Mouse (Mus musculus): ENCODE measurements at regions not wholly inside any gene's neighbourhood (a gene's known extent, or its start where the extent isn't known, plus 50 kb on each side); places are given as distances from the start of the nearest gene placed in this dataset.

GRCm38 (mm10) chr9:82712769-82713733 lies 116.3 kb upstream of the Irak1bp1 start:
- DNase-seq (ENCODE audit: low read depth, low spot score), result no peak

- DNase-seq (ENCODE audit: low read depth, low spot score), result no peak
These were observed 100.7 kb upstream of the Irak1bp1 start for GRCm38 (mm10) chr9:82728652-82729051.

DNA sequence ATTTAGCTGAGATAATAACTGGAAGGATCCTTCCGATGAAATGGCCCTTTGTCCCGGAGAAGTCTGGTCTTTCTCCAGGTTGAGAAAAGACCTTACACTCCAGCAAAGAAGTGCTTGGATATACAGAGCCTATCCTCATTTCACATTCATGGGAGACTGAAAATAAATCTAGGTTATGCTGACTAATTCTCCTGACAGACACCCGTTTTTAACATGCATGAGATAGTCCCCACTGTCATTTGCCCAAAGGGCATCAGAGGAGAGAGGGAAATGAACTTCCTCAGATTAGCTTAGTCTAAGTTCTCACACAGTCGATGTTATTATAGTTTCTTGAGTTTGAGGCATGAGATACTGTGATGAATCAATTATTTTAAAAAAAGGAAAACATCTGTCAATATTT lies 99.7 kb upstream of the Irak1bp1 start:
- DNase-seq (ENCODE audit: low read depth, low spot score), result no peak

DNA sequence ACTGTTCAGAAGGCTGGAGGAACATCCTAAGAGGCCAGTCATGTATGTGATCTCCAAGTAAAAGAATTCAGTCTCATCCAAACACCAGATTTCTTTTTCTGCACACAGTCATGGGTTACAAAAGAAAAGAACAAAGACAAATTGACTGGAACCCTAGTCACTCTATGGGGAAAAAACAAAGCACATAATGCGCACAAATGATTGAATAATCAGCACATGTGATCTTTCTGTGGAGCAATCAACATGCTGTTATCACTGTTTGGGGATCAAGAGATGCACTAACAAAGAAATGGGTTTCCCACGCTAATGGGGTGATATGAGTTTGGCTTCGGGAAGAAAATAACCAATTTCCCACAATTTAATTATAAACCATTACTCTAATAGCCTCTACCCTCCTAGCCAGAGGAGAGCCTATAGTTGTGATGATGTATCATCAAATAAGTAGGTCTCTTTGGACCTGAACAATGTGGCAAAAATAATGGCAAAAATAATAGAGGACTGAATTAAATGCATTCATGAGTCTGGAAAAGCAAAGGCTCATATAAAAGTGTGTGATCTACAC lies 96.2 kb upstream of the Irak1bp1 start:
- no peak for DNase-seq (ENCODE audit: low read depth, low spot score)

- DNase-seq (ENCODE audit: low read depth, low spot score), result no peak
These were observed 94.4 kb upstream of the Irak1bp1 start for GRCm38 (mm10) chr9:82734959-82735358.

GRCm38 (mm10) chr9:82759979-82760378 lies 69.4 kb upstream of the Irak1bp1 start:
- no peak for DNase-seq (ENCODE audit: low read depth, low spot score)

- no peak for DNase-seq (ENCODE audit: low read depth, low spot score)
These were observed 68.5 kb upstream of the Irak1bp1 start for GRCm38 (mm10) chr9:82760682-82761468.

DNA sequence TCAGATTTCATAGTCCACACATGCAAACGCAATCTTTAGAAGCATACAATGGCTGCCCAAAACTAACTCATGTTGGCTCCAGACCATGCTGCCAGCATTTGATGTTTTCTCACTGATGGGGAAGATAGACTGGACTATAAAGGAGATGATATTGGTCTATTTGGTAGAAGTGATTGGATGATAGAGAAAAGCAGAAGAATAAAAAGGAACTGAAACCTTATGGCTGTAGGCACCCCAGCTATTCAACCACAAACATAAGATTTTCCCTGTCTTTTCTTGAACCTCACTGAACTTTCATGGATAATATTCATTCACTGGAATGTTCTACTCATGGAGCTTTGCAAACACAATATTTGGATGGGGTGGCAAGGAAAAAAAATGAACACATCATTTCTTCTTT lies 65.7 kb upstream of the Irak1bp1 start:
- DNase-seq (ENCODE audit: low read depth, low spot score), result no peak
